Mouse (Mus musculus) neutrophil, adult 65 days (primary cell): ENCODE results near the gene Kdelr1. TPM values are rescaled to one million over a fixed set of nuclear protein-coding genes. Genes with fewer than 3 reads are reported as not detected.

Experiments used
- total RNA-seq: library from RNA; stranded (reverse); gene quantifications from 2 replicates; pipeline ENCODE4 v1.2.4, GENCODE M21; 2023

The Kdelr1 gene
- 58.9 and 60.5 TPM in 2 replicates for total RNA-seq

GRCm38 (mm10) chr7:45872624-45873023, at the start of gene Kdelr1:
TSS of gene Kdelr1 (plus strand) at chr7:45872772.

GRCm38 (mm10) chr7:45824598-45824997, 48.0 kb upstream of the Kdelr1 start, which contains the start of gene Kcnj14:
TSS of gene Kcnj14 (minus strand) at chr7:45824782.

GRCm38 (mm10) chr7:45830427-45831127, 42.0 kb upstream of the Kdelr1 start, which contains the start of gene Grwd1:
TSS of gene Grwd1 (minus strand) at chr7:45830944.

GRCm38 (mm10) chr7:45878278-45878677, 5.7 kb downstream of the Kdelr1 start, which contains the start of gene Grin2d:
TSS of gene Grin2d (minus strand) at chr7:45878378.

GRCm38 (mm10) chr7:45896517-45897257, 24.1 kb downstream of the Kdelr1 start, which contains the start of the genes Syngr4 and Tmem143:
TSS of gene Syngr4 (minus strand) at chr7:45896714.
TSS of gene Tmem143 (plus strand) at chr7:45896941.

GRCm38 (mm10) chr7:45921242-45921621, 48.7 kb downstream of the Kdelr1 start, which contains the start of gene Emp3:
TSS of gene Emp3 (minus strand) at chr7:45921404.

GRCm38 (mm10) chr7:45923762-45924428, 51.3 kb downstream of the Kdelr1 start, which contains the start of gene Ccdc114:
TSS of gene Ccdc114 (plus strand) at chr7:45924072.

Other genes starting within 250 kb of the Kdelr1 start
- 4.3 and 5.0 TPM in 2 replicates for gene Rasip1, start 245.3 kb upstream of the Kdelr1 start, total RNA-seq
- 0.20 TPM in 1 of 2 replicates, not detected in the other for gene Mamstr, start 232.8 kb upstream of the Kdelr1 start, total RNA-seq
- not detected in 2 replicates for gene Fut2, start 206.4 kb upstream of the Kdelr1 start, total RNA-seq
- gene Ntn5, start 188.8 kb upstream of the Kdelr1 start, total RNA-seq, result not detected in 2 replicates
- gene Sec1, start 178.4 kb upstream of the Kdelr1 start, total RNA-seq, result not detected in 2 replicates
- gene Car11, start 172.9 kb upstream of the Kdelr1 start, total RNA-seq, result not detected in 2 replicates
- 5.0 and 6.3 TPM in 2 replicates for gene Dbp, start 167.7 kb upstream of the Kdelr1 start, total RNA-seq
- gene Rpl18, start 157.3 kb upstream of the Kdelr1 start, total RNA-seq, result 572 and 599 TPM in 2 replicates
- 62.3 and 77.9 TPM in 2 replicates for gene Sphk2, start 154.8 kb upstream of the Kdelr1 start, total RNA-seq
- 0.16 and 0.20 TPM in 2 replicates for gene Fam83e, start 151.6 kb upstream of the Kdelr1 start, total RNA-seq
- not detected in 2 replicates for gene Spaca4, start 147.0 kb upstream of the Kdelr1 start, total RNA-seq
- not detected in 2 replicates for gene Lmtk3, start 89.0 kb upstream of the Kdelr1 start, total RNA-seq
- not detected in 2 replicates for gene Sult2b1, start 88.1 kb upstream of the Kdelr1 start, total RNA-seq
- gene Cyth2, start 58.2 kb upstream of the Kdelr1 start, total RNA-seq, result 127 and 143 TPM in 2 replicates
- 0.27 and 0.57 TPM in 2 replicates for gene Kcnj14, start 48.0 kb upstream of the Kdelr1 start, total RNA-seq
- 6.0 and 6.6 TPM in 2 replicates for gene Grwd1, start 41.8 kb upstream of the Kdelr1 start, total RNA-seq
- 0.16 and 0.25 TPM in 2 replicates for gene Grin2d, start 5.6 kb downstream of the Kdelr1 start, total RNA-seq
- gene Syngr4, start 23.9 kb downstream of the Kdelr1 start, total RNA-seq, result 0.95 TPM in 1 of 2 replicates, not detected in the other
- gene Tmem143, start 24.2 kb downstream of the Kdelr1 start, total RNA-seq, result 3.5 and 5.3 TPM in 2 replicates
- 328 and 386 TPM in 2 replicates for gene Emp3, start 48.6 kb downstream of the Kdelr1 start, total RNA-seq
- 4.0 and 7.0 TPM in 2 replicates for gene Ccdc114, start 51.3 kb downstream of the Kdelr1 start, total RNA-seq
- not detected in 2 replicates for gene Abcc6, start 157.5 kb downstream of the Kdelr1 start, total RNA-seq
- gene Nomo1, start 160.9 kb downstream of the Kdelr1 start, total RNA-seq, result 22.6 and 29.8 TPM in 2 replicates
- gene Kcnj11, start 228.0 kb downstream of the Kdelr1 start, total RNA-seq, result not detected in 2 replicates